Mouse (Mus musculus) naive thymus-derived CD4-positive, alpha-beta T cell, adult 5 months (primary cell): Measurements from ENCODE around the gene Lypd8. TPM values are rescaled to one million over a fixed set of nuclear protein-coding genes. Genes with fewer than 3 reads are reported as not detected.

Experiments used
- polyA plus RNA-seq: library from polyadenylated mRNA; unstranded; fragments of 100-300 nt; shearing (Covaris generic); gene quantifications from one replicate; pipeline ENCODE4 v1.2.1, GENCODE M21; 2017

Lypd8 gene
- not detected for polyA plus RNA-seq

DNA sequence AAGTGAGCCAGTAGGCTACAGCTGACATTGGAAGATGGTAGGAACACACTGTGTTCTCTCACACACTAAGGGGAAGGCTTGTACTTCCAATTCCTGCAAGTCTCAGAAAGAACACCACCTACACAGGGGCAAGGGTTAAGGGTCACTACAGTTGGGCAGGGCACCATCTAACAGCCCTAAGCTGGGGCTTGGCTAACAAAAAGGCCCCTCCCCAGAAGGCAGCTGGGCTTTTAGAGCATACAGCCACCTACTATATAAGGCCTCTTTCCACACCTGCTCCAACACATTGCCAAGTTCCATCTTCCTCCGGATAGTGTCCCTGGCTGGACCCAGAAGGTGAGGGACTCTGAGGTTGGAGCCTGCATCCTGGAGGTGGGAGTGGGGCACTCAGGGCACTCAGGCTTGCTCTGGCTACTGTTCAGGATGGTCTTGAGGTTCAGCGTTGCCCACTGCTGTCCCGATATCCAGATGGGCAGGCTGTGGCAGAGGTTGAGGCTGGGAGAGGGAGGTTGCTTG lies at the start of gene Lypd8:
Gene Lypd8 (plus strand): TSS at position 281 of the 516 bp plus-strand sequence.

GRCm38 (mm10) chr11:58330276-58331148 lies 48.3 kb upstream of the Lypd8 start, which contains the start of the genes Zfp672 and Sh3bp5l:
TSS of gene Zfp672 (minus strand) at chr11:58330339.
TSS of gene Sh3bp5l (plus strand) at chr11:58330724.

GRCm38 (mm10) chr11:58420815-58421214 lies 42.0 kb downstream of the Lypd8 start, which contains the start of gene 1810065E05Rik:
TSS of gene 1810065E05Rik (plus strand) at chr11:58421111.

DNA sequence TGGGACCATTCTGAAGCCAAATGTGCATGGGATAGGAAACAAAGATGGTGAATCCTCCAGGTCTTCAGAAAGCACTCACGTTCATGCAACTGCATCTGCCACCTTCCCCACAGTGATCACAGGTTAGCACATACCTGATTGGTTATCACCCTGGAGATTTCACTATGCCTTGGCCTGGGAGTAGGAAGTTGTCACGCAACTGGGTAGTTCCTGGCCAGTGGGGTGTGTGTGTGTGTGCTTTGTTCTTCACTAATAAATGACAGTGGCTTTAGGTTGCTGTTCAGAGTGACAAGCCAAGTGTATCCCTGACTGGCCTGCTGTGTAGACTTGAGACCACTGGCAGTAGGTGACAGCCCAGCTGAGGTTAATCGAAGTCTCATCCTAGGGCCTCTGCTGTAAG lies 53.4 kb downstream of the Lypd8 start, which contains the start of gene Gm12253:
Gene Gm12253 (plus strand): TSS at position 301 of the 400 bp plus-strand sequence.

Other genes starting within 250 kb of the Lypd8 start
- 18.5 TPM for gene Gemin5, start 210.5 kb upstream of the Lypd8 start, polyA plus RNA-seq
- gene Mrpl22, start 207.4 kb upstream of the Lypd8 start, polyA plus RNA-seq, result 32.3 TPM
- 397 TPM for gene Igtp, start 179.5 kb upstream of the Lypd8 start, polyA plus RNA-seq
- gene Irgm2, start 179.4 kb upstream of the Lypd8 start, polyA plus RNA-seq, result 103 TPM
- gene 4930438A08Rik, start 104.2 kb upstream of the Lypd8 start, polyA plus RNA-seq, result not detected
- gene Zfp692, start 72.0 kb upstream of the Lypd8 start, polyA plus RNA-seq, result 45.8 TPM
- gene Zfp672, start 48.7 kb upstream of the Lypd8 start, polyA plus RNA-seq, result 38.4 TPM
- gene Sh3bp5l, start 48.3 kb upstream of the Lypd8 start, polyA plus RNA-seq, result 23.2 TPM
- not detected for gene 1810065E05Rik, start 42.1 kb downstream of the Lypd8 start, polyA plus RNA-seq
- gene Gm12253, start 53.5 kb downstream of the Lypd8 start, polyA plus RNA-seq, result not detected
- gene Lypd9, start 73.9 kb downstream of the Lypd8 start, polyA plus RNA-seq, result not detected
- gene Olfr30, start 83.2 kb downstream of the Lypd8 start, polyA plus RNA-seq, result not detected
- gene Olfr332, start 113.5 kb downstream of the Lypd8 start, polyA plus RNA-seq, result not detected
- gene Olfr331, start 123.5 kb downstream of the Lypd8 start, polyA plus RNA-seq, result not detected
- gene Olfr330, start 155.8 kb downstream of the Lypd8 start, polyA plus RNA-seq, result 0.44 TPM
- gene Olfr329-ps, start 167.4 kb downstream of the Lypd8 start, polyA plus RNA-seq, result not detected
- gene Olfr328, start 176.6 kb downstream of the Lypd8 start, polyA plus RNA-seq, result not detected
- gene Olfr224, start 191.5 kb downstream of the Lypd8 start, polyA plus RNA-seq, result not detected
- not detected for gene Olfr325, start 198.7 kb downstream of the Lypd8 start, polyA plus RNA-seq
- gene Olfr324, start 216.1 kb downstream of the Lypd8 start, polyA plus RNA-seq, result not detected
- gene 2210407C18Rik, start 237.0 kb downstream of the Lypd8 start, polyA plus RNA-seq, result not detected